Mouse (Mus musculus): Measurements from ENCODE around the gene Myl6b. TPM values are rescaled to one million over a fixed set of nuclear protein-coding genes. Genes with fewer than 3 reads are reported as not detected.

Myl6b gene
- polyA plus RNA-seq, 1 experiment: 16.7 TPM

DNA sequence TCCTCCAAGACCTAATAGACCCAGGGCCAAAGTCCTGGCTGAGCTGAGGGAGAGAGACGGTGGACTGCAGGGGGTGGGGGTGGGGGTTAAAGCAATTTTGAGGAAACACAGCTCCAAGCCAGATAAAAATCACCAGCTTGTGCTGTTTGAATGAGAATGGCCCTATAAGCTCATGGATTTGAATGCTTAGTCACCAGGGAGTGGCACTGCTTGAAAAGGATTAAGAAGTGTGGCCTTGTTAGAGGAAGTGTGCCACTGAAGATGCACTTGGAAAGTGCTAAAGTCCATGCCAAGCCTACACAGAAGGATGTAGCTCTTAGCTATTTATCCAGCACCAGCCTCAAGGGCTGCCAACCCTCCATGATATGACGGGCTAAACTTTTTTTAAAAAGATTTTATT is 36.7 kb upstream of the Myl6b start:
- Histone ChIP-seq H3K4me3 (ENCODE audit: insufficient read depth, poor library complexity, severe bottlenecking) (no peak overlapping the region), H3ac (ENCODE audit: control insufficient read depth, insufficient read length, low read depth) (no peak overlapping the region), H3K79me3 (ENCODE audit: low read depth) (no peaks in the 10 kb centered on the region), H3K36me3 (ENCODE audit: control insufficient read depth, insufficient read depth) (no peaks in the 10 kb centered on the region), H3K79me2 (ENCODE audit: control insufficient read depth, insufficient read depth) (no peaks in the 10 kb centered on the region), H3K27me3 (ENCODE audit: control insufficient read depth, insufficient read depth, insufficient read length) (no peaks in the 10 kb centered on the region)
- TF ChIP-seq USF1 (IDR thresholded peaks at IDR 0.05; ENCODE audit: low read depth) (no peak), CTCF (IDR thresholded peaks at IDR 0.05; ENCODE audit: control insufficient read depth, insufficient read depth, insufficient read length) (no peak), FOSL1 (IDR thresholded peaks at IDR 0.05; ENCODE audit: insufficient read depth, low read length, poor library complexity, severe bottlenecking) (no peak), CEBPB (IDR thresholded peaks at IDR 0.05; ENCODE audit: low read depth) (no peak), MAX (IDR thresholded peaks at IDR 0.05) (no peak), MYOD1 (IDR thresholded peaks at IDR 0.05; ENCODE audit: control insufficient read depth, insufficient read length, low read depth) (no peak), MYOG (IDR thresholded peaks at IDR 0.05; ENCODE audit: control insufficient read depth, extremely low read depth, insufficient read length) (no peak)

DNA sequence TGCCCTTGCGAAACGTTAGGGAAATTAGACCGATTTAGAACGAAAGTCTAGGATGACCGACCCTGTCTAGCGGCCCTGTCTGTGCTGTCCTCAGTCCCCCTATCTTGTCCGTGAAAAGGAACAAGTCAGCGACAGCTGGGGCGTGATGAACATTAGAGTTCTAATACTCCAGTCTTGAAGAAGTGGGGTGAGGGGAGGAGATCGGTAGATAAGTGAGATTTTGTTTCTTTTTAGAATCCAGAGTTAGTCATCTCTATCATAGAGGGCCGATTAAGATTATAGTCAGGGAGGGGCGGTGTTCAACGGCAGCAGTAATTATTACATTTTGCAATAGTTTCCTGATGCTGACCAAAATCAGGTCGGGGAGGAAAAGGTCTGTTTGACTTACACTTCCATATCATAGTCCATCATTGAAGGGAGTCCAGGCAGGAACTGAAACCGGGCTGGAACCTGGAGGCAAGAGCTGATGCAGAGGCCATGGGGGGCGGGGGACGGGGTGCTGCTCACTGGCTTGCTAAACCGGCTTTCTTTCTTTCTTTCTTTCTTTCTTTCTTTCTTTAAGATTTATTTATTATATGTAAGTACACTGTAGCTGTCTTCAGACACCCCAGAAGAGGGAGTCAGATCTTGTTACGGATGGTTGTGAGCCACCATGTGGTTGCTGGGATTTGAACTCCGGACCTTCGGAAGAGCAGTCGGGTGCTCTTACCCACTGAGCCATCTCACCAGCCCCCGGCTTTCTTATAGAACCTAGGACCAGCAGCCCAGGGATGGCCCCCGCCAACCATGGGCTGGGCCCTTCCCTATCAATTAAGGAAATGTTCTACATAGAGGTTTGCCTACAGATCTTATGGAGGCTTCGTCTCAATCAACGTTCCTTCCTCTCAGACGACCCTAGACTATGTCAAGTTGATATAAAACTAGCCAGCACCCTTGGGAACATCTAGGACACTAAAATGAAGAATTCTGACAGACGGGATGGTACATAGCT is 28.2 kb upstream of the Myl6b start:
- TF ChIP-seq CEBPB (IDR thresholded peaks at IDR 0.05; ENCODE audit: low read depth): no peak
- peak overlapping the region; percentile 28 for H3K4me3 ChIP-seq (ENCODE audit: insufficient read depth, poor library complexity, severe bottlenecking)
- peaks cover 12% of the 10 kb centered on the region for H3K36me3 ChIP-seq (ENCODE audit: control insufficient read depth, insufficient read depth)
- peaks cover 33% of the 10 kb centered on the region for H3K79me2 ChIP-seq (ENCODE audit: control insufficient read depth, insufficient read depth)
- peaks cover 5% of the 10 kb centered on the region for H3K79me3 ChIP-seq (ENCODE audit: low read depth)
- peak overlapping the region; percentile 57 for H3ac ChIP-seq (ENCODE audit: control insufficient read depth, insufficient read length, low read depth)
- no peaks in the 10 kb centered on the region for H3K27me3 ChIP-seq (ENCODE audit: control insufficient read depth, insufficient read depth, insufficient read length)

DNA sequence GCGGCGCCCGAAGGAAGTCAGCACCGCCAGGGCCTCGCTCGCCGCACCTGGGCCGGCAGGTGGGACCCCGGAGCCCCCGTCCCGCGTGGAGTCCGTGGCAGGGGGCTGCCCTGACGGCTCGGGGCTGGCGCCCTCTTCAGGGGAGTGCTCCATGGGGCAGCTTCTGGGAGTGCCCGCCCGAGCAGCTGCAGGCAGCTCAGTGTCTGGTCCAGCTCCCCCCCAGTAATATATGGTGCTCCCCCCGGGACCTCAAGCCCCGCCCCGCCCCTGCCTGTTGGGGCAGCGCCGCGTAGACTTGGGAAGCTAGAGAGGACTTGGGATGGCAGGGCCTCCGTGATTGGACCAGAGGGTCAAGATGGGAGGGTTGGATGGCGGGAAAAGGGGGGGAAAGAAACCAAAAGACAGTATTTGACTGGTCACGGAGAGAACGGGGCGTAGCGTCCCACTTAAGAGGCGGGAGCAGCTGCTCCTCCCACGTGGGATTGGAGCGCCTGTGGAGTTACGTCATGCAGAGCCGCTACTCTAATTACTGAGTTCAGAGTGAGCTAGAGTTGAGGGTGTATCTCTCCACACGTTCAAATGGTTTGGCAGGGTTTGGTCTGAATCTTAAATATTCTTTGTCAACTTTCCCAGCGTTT is 27.3 kb upstream of the Myl6b start, which contains the start of gene Esyt1:
Esyt1 (minus strand) TSS at position 201 of the 638 bp plus-strand sequence.
- TF ChIP-seq USF1 (IDR thresholded peaks at IDR 0.05; ENCODE audit: low read depth) (peak; percentile 67), MYOD1 (IDR thresholded peaks at IDR 0.05; ENCODE audit: control insufficient read depth, insufficient read length, low read depth) (peak; percentile 50), MYOG (IDR thresholded peaks at IDR 0.05; ENCODE audit: control insufficient read depth, extremely low read depth, insufficient read length) (no peak), FOSL1 (IDR thresholded peaks at IDR 0.05; ENCODE audit: insufficient read depth, low read length, poor library complexity, severe bottlenecking) (no peak), MAX (IDR thresholded peaks at IDR 0.05) (peak; percentile 78), CTCF (IDR thresholded peaks at IDR 0.05; ENCODE audit: control insufficient read depth, insufficient read depth, insufficient read length) (peak; percentile 48), CEBPB (IDR thresholded peaks at IDR 0.05; ENCODE audit: low read depth) (no peak)
- Histone ChIP-seq H3K4me3 (ENCODE audit: insufficient read depth, poor library complexity, severe bottlenecking) (peak within 1 kb of the TSS; percentile 78), H3K79me3 (ENCODE audit: low read depth) (peaks cover 5% of the 10 kb centered on the region), H3K79me2 (ENCODE audit: control insufficient read depth, insufficient read depth) (peaks cover 33% of the 10 kb centered on the region), H3K27me3 (ENCODE audit: control insufficient read depth, insufficient read depth, insufficient read length) (no peaks in the 10 kb centered on the region), H3ac (ENCODE audit: control insufficient read depth, insufficient read length, low read depth) (peak within 1 kb of the TSS; percentile 85), H3K36me3 (ENCODE audit: control insufficient read depth, insufficient read depth) (peaks cover 21% of the 10 kb centered on the region)

DNA sequence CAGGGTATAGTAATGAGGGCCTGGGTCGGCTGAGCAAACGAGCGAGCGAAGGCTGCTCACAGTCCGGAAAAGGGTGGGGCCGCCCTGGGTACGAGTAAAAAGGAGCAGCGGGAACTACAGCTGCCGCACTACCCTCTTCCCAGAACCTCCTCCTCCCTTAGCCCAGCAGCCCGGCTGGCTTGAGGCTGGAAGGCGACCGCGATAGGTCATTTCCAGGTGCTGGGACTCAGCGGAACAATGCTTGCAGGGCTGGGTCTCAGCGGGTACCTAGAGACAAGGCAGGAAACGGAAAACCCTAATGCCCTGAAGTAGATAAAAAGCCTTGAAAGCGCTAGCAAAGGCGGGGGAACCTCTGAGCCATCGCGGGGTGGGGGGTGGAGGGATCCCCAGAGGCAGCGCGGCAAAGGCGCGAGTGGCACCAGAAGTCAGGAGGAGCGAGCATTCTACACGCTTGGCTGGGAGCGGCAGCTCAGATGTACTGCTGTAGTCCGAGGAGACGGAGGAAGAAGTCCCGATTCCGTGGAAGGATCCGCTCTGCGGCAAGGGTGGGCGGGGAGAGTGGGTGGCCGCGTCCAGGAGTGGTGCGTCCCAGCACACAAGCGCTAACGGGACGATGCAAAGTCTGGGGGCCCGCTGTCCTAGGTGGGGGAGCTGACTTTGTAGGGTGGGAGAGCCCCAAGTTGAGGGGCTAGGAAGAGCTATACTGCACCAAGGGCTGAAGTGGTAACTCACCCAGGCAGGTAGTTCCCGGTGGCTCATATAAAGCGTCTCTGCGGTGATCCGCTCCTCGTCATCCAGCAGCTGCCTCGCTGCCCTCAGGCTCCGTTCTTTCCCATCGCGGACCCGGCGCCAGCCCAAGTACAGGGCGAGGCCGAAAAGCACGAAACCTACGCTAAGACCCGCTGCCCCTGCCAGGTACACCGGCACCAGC is 26.5 kb upstream of the Myl6b start:
- Histone ChIP-seq H3K27me3 (ENCODE audit: control insufficient read depth, insufficient read depth, insufficient read length) (no peaks in the 10 kb centered on the region), H3ac (ENCODE audit: control insufficient read depth, insufficient read length, low read depth) (peak overlapping the region; percentile 85), H3K79me3 (ENCODE audit: low read depth) (peaks cover 5% of the 10 kb centered on the region), H3K36me3 (ENCODE audit: control insufficient read depth, insufficient read depth) (peaks cover 29% of the 10 kb centered on the region), H3K4me3 (ENCODE audit: insufficient read depth, poor library complexity, severe bottlenecking) (peak overlapping the region; percentile 78), H3K79me2 (ENCODE audit: control insufficient read depth, insufficient read depth) (peaks cover 33% of the 10 kb centered on the region)
- peak; percentile 9 for TF ChIP-seq MAX (IDR thresholded peaks at IDR 0.05)
- TF ChIP-seq USF1 (IDR thresholded peaks at IDR 0.05; ENCODE audit: low read depth): no peak
- TF ChIP-seq CEBPB (IDR thresholded peaks at IDR 0.05; ENCODE audit: low read depth): no peak

DNA sequence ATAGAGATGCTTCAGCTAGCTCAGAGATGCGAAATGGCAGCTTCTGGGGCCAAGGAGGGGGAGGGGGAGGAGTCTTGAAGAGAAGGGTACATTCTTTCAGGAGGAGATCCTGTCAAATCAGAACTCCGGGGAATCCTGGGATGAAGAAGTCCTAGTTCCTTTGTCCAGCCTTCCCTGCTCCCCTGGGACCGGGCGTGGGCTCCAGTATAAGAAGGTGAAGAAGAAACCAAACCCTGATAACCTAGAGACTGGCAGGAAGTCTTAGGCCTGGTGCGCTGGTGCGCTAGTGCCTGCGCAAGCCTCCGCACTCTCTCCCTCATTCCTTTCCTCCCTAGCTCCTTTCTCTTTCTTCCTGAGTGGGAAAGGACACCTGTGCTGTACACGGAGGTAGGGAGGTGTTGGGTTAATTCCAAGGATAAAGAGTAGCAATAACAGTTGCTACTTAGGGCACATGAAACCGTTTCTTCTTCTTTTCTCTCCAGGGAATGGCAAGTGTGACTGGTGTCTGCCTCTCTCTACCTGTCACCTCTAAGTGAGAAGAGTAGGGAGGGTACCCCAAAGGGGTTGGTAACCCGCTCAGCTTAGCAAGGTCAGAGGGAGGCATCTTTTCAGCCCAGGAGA is 25.7 kb upstream of the Myl6b start:
- Histone ChIP-seq H3K79me3 (ENCODE audit: low read depth) (peaks cover 5% of the 10 kb centered on the region), H3ac (ENCODE audit: control insufficient read depth, insufficient read length, low read depth) (peak overlapping the region; percentile 85), H3K4me3 (ENCODE audit: insufficient read depth, poor library complexity, severe bottlenecking) (peak overlapping the region; percentile 78), H3K36me3 (ENCODE audit: control insufficient read depth, insufficient read depth) (peaks cover 37% of the 10 kb centered on the region), H3K27me3 (ENCODE audit: control insufficient read depth, insufficient read depth, insufficient read length) (no peaks in the 10 kb centered on the region), H3K79me2 (ENCODE audit: control insufficient read depth, insufficient read depth) (peaks cover 33% of the 10 kb centered on the region)
- TF ChIP-seq CEBPB (IDR thresholded peaks at IDR 0.05; ENCODE audit: low read depth) (no peak), MAX (IDR thresholded peaks at IDR 0.05) (no peak), MYOD1 (IDR thresholded peaks at IDR 0.05; ENCODE audit: control insufficient read depth, insufficient read length, low read depth) (no peak), MYOG (IDR thresholded peaks at IDR 0.05; ENCODE audit: control insufficient read depth, extremely low read depth, insufficient read length) (no peak), USF1 (IDR thresholded peaks at IDR 0.05; ENCODE audit: low read depth) (no peak), FOSL1 (IDR thresholded peaks at IDR 0.05; ENCODE audit: insufficient read depth, low read length, poor library complexity, severe bottlenecking) (no peak), CTCF (IDR thresholded peaks at IDR 0.05; ENCODE audit: control insufficient read depth, insufficient read depth, insufficient read length) (no peak)

Data from C2C12 (cell line).